Mouse (Mus musculus): Measurements from ENCODE around the gene Gm20388.

Gene Gm20388

DNA sequence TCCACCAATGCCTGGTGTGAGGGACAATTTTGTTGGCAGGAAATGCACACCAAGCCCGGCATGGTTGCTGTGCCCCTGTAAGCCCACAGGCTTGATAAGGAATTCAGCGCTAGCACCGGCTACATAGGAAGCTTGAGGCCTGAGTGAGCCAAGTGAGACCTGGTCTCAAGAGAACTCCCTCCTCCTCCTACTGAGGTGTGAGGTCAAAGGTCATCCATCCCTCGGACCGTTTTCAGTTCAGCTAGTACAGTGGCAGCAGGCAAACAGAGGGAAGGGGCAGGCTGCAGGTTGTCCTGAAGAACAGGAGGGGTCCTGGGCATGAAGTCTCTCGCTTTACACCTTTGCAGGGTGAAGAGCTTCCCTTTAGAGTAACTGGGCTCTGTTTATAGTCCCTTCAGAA lies 720.2 kb downstream of the Gm20388 start:
- no peak for DNase-seq

DNA sequence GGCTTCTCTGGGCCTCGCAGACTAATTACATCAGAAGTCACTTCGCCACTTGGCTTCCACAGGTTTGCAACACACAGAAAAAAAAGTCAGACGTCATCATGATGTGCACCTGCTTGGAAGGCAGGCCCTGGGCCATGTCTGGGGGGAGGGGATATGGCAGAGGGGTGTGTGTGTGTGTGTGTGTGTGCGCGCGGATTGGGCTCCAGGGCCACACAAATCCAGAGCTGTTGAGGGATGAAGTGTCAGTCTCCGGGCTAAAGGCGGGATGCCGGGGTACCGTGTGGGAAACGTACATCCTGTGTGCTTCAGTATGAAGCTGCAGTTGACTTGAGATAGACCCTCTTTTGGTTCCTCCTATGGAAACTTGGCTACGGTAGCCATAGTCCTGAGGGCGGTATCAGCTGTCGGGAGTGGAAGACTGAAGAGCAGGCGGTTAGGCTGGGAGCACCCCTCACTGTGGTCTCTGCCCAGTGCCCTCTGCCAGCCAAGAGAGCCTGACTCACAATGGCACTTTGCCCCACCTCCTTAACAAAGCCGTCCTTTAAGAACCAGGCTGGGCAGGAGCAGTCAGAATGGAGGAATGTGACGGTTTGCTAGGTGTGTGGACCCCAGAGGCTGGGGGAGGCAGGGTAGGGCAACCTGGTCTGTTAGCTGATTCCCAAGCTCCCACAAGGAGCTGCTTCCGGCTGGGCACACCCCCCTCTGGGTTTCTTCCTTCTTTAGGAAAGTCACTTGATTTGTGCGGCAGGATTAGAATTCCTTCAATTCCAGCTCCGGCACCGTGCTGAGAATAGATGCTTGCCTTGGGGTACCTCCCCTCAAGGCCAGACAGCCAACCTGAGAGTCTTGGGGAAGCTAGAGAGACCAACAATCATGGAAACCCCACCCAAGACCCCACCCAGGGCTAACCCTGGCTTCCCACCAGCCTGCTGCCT lies 721.1 kb downstream of the Gm20388 start:
- DNase-seq: no peak

- no peak for DNase-seq
These were observed 722.5 kb downstream of the Gm20388 start for GRCm38 (mm10) chr8:120632969-120633664.

GRCm38 (mm10) chr8:120633665-120634271 lies 723.1 kb downstream of the Gm20388 start:
- peak in 1 of 2 experiments; percentile 26 for DNase-seq

- DNase-seq: peak; percentile 58 to 67
These were observed 723.7 kb downstream of the Gm20388 start for GRCm38 (mm10) chr8:120634329-120634839.

GRCm38 (mm10) chr8:120641245-120641644 lies 730.6 kb downstream of the Gm20388 start:
- DNase-seq: no peak

- no peak for DNase-seq
These were observed 731.5 kb downstream of the Gm20388 start for GRCm38 (mm10) chr8:120642031-120642662.

GRCm38 (mm10) chr8:120644663-120645062 lies 734.0 kb downstream of the Gm20388 start:
- no peak for DNase-seq

GRCm38 (mm10) chr8:120647532-120647931 lies 736.9 kb downstream of the Gm20388 start, which contains the start of gene 1190005I06Rik:
1190005I06Rik (minus strand) TSS chr8:120647632.
- no peak for DNase-seq

GRCm38 (mm10) chr8:120656322-120657052 lies 745.8 kb downstream of the Gm20388 start:
- no peak for DNase-seq

DNA sequence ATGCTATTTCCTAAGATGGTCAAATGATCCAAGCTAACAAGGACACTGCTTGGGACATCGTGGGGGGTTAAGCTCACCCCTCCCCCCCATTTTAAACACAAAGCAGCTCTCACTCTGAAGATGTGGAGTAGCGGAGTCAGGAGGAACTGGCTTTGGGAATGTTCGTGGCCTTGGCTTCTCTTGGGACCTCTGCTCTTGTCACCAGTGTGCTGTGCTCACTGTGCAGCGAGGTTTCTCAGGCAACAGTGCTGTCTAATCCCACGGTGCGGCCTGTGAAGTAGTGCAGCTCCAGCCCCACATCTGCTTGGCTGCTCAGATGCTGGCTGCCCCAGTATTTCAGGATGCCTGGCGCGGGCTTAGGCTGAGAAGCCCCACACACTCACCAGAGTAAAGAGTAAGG lies 746.8 kb downstream of the Gm20388 start:
- no peak for DNase-seq

DNA sequence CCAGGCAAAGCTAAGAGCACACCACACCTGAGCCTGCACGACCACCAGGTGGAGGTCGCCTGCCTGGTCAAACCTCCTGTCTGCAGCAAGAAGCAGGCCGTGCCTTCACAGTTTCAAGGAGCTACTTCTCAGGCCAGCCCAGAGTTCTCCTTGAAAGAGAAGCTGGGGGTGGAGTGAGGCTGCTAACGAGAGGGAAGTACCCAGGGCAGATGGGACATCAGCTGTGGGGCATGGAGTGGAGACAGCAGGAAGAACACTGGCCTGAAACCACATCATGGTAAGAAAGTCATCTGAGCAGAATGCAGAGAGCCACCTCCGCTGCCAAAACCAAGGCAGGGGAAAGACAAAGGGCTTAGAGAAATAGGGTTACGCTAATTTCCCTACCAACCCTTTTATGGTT lies 753.9 kb downstream of the Gm20388 start:
- no peak for DNase-seq

DNA sequence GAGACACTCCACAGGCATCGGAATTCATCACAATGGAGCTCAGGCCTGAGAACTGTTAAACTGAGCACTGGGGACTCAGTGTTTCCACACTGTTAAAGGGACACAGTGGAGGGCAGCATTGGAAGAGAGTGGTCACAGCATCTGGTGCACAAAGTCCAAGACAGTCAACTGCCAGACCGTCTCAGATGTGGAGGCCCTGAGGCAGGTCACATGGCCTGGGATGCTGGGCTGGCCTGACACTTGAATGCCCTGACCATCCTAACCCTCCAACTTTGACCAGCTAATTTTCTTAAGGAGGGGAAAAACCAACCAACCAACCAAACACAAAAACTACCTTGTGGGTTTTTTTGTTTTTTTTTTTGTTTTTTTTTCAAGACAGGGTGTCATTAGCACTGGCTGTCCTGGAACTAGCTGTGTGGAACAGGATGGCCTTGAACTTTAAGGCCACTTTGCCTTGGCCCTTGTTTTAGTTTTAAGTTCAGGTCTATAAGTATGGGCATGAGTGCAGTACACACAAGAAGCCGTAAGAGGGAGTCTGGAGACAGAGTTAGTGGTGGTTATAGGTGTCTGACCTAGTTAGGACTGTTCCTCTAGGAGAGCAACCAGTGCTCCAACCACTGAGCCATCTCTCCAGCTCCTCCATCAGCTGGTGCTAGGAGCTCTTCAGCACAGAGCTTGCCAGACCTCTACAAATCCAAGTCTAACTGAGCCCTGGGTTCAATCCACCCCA lies 755.2 kb downstream of the Gm20388 start:
- DNase-seq: no peak

DNA sequence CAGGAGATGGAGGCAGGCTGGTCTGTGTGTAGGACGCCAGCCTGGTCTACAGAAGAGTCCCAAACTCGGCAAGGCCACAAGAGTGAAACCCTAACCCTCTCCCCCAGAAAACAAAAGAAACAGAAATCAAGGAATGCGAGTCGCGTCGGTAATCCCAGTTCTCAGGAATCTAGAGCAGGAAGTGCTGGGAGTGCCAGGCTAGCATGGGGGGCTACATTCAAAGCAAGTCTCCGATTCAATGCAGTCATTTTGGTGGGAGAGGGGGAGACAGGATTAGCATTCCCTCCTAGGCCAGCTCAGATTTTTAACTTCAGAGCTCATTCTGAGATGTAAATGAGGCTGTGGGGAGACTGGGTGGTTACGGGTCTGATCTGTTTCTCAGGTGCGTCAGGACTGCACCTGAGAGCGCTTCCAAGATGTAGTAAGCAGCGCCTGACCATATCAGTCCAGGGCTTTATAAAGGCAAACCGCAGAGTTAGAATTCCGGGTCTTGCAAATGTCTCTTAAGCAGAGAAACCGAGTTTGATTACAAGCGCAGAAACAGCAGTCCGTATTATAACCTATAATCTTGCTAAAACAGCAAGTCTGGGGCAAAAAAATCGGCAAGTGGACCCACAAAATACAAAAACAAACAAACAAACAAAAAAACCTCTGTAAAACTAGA lies 756.3 kb downstream of the Gm20388 start:
- no peak for DNase-seq

GRCm38 (mm10) chr8:120667561-120668373 lies 757.1 kb downstream of the Gm20388 start, which contains the start of the genes Gm27021 and Cox4i1:
Gm27021 (minus strand) TSS chr8:120668079.
Cox4i1 (plus strand) TSS chr8:120668222.
- DNase-seq: peak; percentile 87

- DNase-seq: peak in 1 of 2 experiments; percentile 31
These were observed 757.8 kb downstream of the Gm20388 start, which contains the start of gene Emc8 for GRCm38 (mm10) chr8:120668374-120668905. Emc8 (minus strand) TSS chr8:120668573.

DNA sequence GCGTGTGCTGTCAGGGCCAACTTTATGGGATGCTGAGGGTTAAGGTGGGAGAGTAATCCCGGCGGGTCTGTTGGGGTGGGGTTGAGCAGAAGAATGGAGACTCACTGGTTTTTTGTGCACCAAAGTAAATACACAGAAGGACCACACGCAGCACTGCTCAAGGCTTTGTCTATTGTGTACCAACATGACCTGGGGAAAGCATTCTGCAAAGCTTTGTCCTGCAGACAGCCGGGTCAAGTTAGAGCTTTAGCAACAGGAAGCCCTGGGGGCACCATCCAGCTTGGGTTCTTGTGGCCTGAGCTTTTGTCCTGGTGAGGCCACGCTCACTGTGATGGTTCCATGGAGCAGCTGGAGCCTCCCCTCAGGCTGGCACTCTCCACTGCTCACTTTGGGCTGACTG lies 761.1 kb downstream of the Gm20388 start:
- DNase-seq: no peak

DNA sequence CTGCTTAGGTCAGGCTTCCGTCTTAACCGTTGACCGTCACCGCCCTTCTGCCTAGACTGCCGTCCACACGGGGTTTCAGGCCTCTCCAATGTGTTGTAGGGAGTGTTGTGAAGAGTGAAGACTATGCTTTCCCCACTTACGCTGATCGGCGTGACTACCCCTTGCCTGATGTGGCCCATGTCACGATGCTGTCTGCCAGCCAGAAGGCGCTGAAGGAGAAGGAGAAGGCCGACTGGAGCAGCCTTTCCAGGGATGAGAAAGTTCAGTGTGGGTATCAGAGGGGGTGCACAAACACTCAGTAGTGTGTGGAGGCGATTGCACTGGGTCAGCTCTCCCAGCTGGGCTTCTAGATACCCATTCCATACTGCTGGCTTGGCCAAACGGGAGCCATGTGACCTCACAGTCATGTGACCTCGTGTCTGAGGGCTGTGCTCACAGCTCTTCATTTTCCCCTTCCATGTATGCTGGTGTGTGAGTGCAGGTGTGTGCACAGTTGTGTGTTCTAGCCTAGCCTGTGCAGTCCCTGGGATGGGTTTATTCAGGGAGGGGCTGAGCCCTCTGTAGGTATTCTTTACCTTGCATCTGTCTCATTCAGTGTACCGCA lies 762.1 kb downstream of the Gm20388 start:
- no peak for DNase-seq

DNA sequence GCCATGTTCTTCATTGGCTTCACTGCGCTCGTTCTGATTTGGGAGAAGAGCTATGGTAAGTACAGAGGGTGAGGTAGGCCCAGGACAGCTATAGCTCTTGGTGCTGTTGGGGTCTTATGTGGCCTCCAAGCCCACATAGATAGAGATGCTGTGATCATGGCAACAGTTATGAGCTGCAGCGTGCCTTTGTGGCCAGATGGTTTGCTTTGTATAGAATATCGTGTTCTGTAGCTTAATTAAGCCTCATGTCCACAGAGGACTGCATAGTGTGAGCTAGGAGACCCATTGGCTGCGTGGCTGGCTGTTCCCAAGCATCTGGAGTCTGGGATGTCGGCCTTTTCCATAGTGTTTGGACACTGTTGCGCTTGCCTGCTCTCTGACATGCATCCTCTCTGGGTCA lies 762.7 kb downstream of the Gm20388 start:
- no peak for DNase-seq
